Mouse (Mus musculus): ENCODE measurements around the gene Maml1. TPM values are rescaled to one million over a fixed set of nuclear protein-coding genes. Genes with fewer than 3 reads are reported as not detected.

The Maml1 gene
- polyA plus RNA-seq, 2 experiments = 13.7 to 25.2 TPM

GRCm38 (mm10) chr11:50226406-50226805 lies 65.7 kb downstream of the Maml1 start:
- H3K9ac ChIP-seq (ENCODE audit: low read depth, low read length, severe bottlenecking) = peak overlapping the region; percentile 95; the same call in 1 of the 2 replicates
- no peaks in the 10 kb centered on the region for H3K9me3 ChIP-seq (ENCODE audit: control insufficient read depth, low read length)
- peak overlapping the region; percentile 92 for H3K4me2 ChIP-seq (replicated peaks; ENCODE audit: low read depth, low read length, severe bottlenecking)
- peaks cover 32% of the 10 kb centered on the region for H3K4me1 ChIP-seq (ENCODE audit: control insufficient read depth, insufficient read depth, low read length)
- H3K4me3 ChIP-seq (replicated peaks; ENCODE audit: low read length) = peak overlapping the region; percentile 76
- TF ChIP-seq POLR2A (IDR thresholded peaks at IDR 0.05; ENCODE audit: borderline replicate concordance, extremely low read depth, insufficient read depth, insufficient read length) = no peak
- no peaks in the 10 kb centered on the region for H3K27me3 ChIP-seq (ENCODE audit: control insufficient read depth, insufficient read depth, low read length)
- 33% methylated on average over 2 of the region's 2 CpGs for WGBS
- no peak for DNase-seq (ENCODE audit: low spot score)
- no peak for ATAC-seq (ENCODE audit: low FRiP score, low read depth)
- H3K27ac ChIP-seq (replicated peaks; ENCODE audit: low read depth, low read length) = no peak overlapping the region
- 0 out of 2 replicates have a peak, but pooled peaks cover 6% of the 10 kb centered on the region for H3K36me3 ChIP-seq (ENCODE audit: control insufficient read depth, insufficient read depth, low read length)

- Histone ChIP-seq H3K9ac (ENCODE audit: low read depth, low read length, severe bottlenecking) (peak overlapping the region; percentile 95), H3K9me3 (ENCODE audit: control insufficient read depth, low read length) (no peaks in the 10 kb centered on the region), H3K36me3 (ENCODE audit: control insufficient read depth, insufficient read depth, low read length) (0 out of 2 replicates have a peak, but pooled peaks cover 3% of the 10 kb centered on the region), H3K4me1 (ENCODE audit: control insufficient read depth, insufficient read depth, low read length) (peaks cover 29% of the 10 kb centered on the region), H3K27ac (replicated peaks; ENCODE audit: low read depth, low read length) (peak overlapping the region; percentile 67; the same call in 1 of the 2 replicates), H3K4me3 (replicated peaks; ENCODE audit: low read length) (peak overlapping the region; percentile 76), H3K4me2 (replicated peaks; ENCODE audit: low read depth, low read length, severe bottlenecking) (peak overlapping the region; percentile 92), H3K27me3 (ENCODE audit: control insufficient read depth, insufficient read depth, low read length) (no peaks in the 10 kb centered on the region)
- 4% methylated on average over 32 of the region's 34 CpGs for WGBS
- no peak for DNase-seq (ENCODE audit: low spot score)
- TF ChIP-seq POLR2A (IDR thresholded peaks at IDR 0.05; ENCODE audit: borderline replicate concordance, extremely low read depth, insufficient read depth, insufficient read length) = no peak
- ATAC-seq (ENCODE audit: low FRiP score, low read depth) = peak; percentile 24; the same call in 1 of the 2 replicates
These were observed 66.3 kb downstream of the Maml1 start for GRCm38 (mm10) chr11:50225611-50226378.

GRCm38 (mm10) chr11:50224671-50225530 lies 67.2 kb downstream of the Maml1 start:
- peaks cover 27% of the 10 kb centered on the region for H3K4me1 ChIP-seq (ENCODE audit: control insufficient read depth, insufficient read depth, low read length)
- WGBS = under 1% methylated on average over 54 of the region's 70 CpGs
- H3K9me3 ChIP-seq (ENCODE audit: control insufficient read depth, low read length) = no peaks in the 10 kb centered on the region
- no peaks in the 10 kb centered on the region for H3K36me3 ChIP-seq (ENCODE audit: control insufficient read depth, insufficient read depth, low read length)
- peak overlapping the region; percentile 76 for H3K4me3 ChIP-seq (replicated peaks; ENCODE audit: low read length)
- DNase-seq (ENCODE audit: low spot score) = peak; percentile 71
- peak; percentile 84 for ATAC-seq (ENCODE audit: low FRiP score, low read depth)
- no peaks in the 10 kb centered on the region for H3K27me3 ChIP-seq (ENCODE audit: control insufficient read depth, insufficient read depth, low read length)
- peak overlapping the region; percentile 92 for H3K4me2 ChIP-seq (replicated peaks; ENCODE audit: low read depth, low read length, severe bottlenecking)
- H3K9ac ChIP-seq (ENCODE audit: low read depth, low read length, severe bottlenecking) = peak overlapping the region; percentile 95
- TF ChIP-seq POLR2A (IDR thresholded peaks at IDR 0.05; ENCODE audit: borderline replicate concordance, extremely low read depth, insufficient read depth, insufficient read length) = 0 out of 2 replicates have a peak, but pooled peaks have one; percentile 17
- H3K27ac ChIP-seq (replicated peaks; ENCODE audit: low read depth, low read length) = peak overlapping the region; percentile 67

GRCm38 (mm10) chr11:50223783-50224662 lies 68.1 kb downstream of the Maml1 start:
- H3K4me2 ChIP-seq (replicated peaks; ENCODE audit: low read depth, low read length, severe bottlenecking) = peak overlapping the region; percentile 92
- H3K27me3 ChIP-seq (ENCODE audit: control insufficient read depth, insufficient read depth, low read length) = no peaks in the 10 kb centered on the region
- no peaks in the 10 kb centered on the region for H3K36me3 ChIP-seq (ENCODE audit: control insufficient read depth, insufficient read depth, low read length)
- peak overlapping the region; percentile 76 for H3K4me3 ChIP-seq (replicated peaks; ENCODE audit: low read length)
- ATAC-seq (ENCODE audit: low FRiP score, low read depth) (no peak), DNase-seq (ENCODE audit: low spot score) (no peak)
- H3K9me3 ChIP-seq (ENCODE audit: control insufficient read depth, low read length) = no peaks in the 10 kb centered on the region
- H3K4me1 ChIP-seq (ENCODE audit: control insufficient read depth, insufficient read depth, low read length) = peaks cover 27% of the 10 kb centered on the region
- TF ChIP-seq POLR2A (IDR thresholded peaks at IDR 0.05; ENCODE audit: borderline replicate concordance, extremely low read depth, insufficient read depth, insufficient read length) = no peak
- H3K9ac ChIP-seq (ENCODE audit: low read depth, low read length, severe bottlenecking) = peak overlapping the region; percentile 95
- peak overlapping the region; percentile 67; the same call in 1 of the 2 replicates for H3K27ac ChIP-seq (replicated peaks; ENCODE audit: low read depth, low read length)
- WGBS = 7% methylated on average over 17 of the region's 17 CpGs
